Mouse (Mus musculus) lung, embryonic 16.5 days (tissue): ENCODE results near the gene Stx19. TPM values are rescaled to one million over a fixed set of nuclear protein-coding genes. Genes with fewer than 3 reads are reported as not detected.

ENCODE experiments used
- ATAC-seq: fragments of 200-750 bp; cut with Nextera tagmentation; 2 replicates; pipeline ENCODE4 v1.8.0; 2017; ENCODE audit warnings: low read depth, mild to moderate bottlenecking, moderate library complexity
- H3K27ac ChIP-seq: fragments of 300-500 bp; sonication (generic); 2 replicates; pipeline ENCODE4 v1.5.1; 2014; ENCODE audit warnings: mild to moderate bottlenecking, control low read depth, low read length
- H3K27me3 ChIP-seq: fragments of 300-500 bp; sonication (generic); 2 replicates; pipeline ENCODE4 v1.6.1; 2014; ENCODE audit warnings: low read depth, low read length, mixed read lengths; ENCODE audit not compliant: control insufficient read depth, insufficient read depth
- H3K36me3 ChIP-seq: fragments of 300-500 bp; sonication (generic); 2 replicates; pipeline ENCODE4 v1.6.1; 2014; ENCODE audit warnings: low read length; ENCODE audit not compliant: control insufficient read depth, insufficient read depth
- H3K4me1 ChIP-seq: fragments of 300-500 bp; sonication (generic); replicated peaks from 2 replicates; pipeline ENCODE4 v1.6.1; 2014; ENCODE audit warnings: low read length, mixed read lengths; ENCODE audit not compliant: control insufficient read depth, insufficient read depth
- H3K4me2 ChIP-seq: fragments of 300-500 bp; sonication (generic); 2 replicates; pipeline ENCODE4 v1.6.1; 2014; ENCODE audit warnings: low read depth, low read length, control low read depth
- H3K4me3 ChIP-seq: fragments of 300-500 bp; sonication (generic); 2 replicates; pipeline ENCODE4 v1.5.1; 2014; ENCODE audit warnings: mild to moderate bottlenecking, low read length, control low read depth
- H3K9ac ChIP-seq: fragments of 300-500 bp; sonication (generic); 2 replicates; pipeline ENCODE4 v1.6.1; 2014; ENCODE audit warnings: low read length, control low read depth
- H3K9me3 ChIP-seq: fragments of 300-500 bp; sonication (generic); 2 replicates; pipeline ENCODE4 v1.6.1; 2016; ENCODE audit warnings: low read length; ENCODE audit not compliant: control insufficient read depth
- WGBS: fragments of 180-500 bp; shearing (Covaris S2); extraction: QIAGEN DNeasy Blood & Tissue Kit; methylation state at CpG from one replicate; pipeline ENCODE4 v1.1.7; 2014; 5-methylcytosine and 5-hydroxymethylcytosine counted together
- polyA plus RNA-seq: library from polyadenylated mRNA; unstranded; fragments of >200 nt; fragmentation: Nextera tagmentation; extraction: Ambion mirVana; gene quantifications from 2 replicates; pipeline ENCODE4 v1.2.1, GENCODE M21; 2015

The Stx19 gene
- polyA plus RNA-seq, 1 experiment from 2014 or later = 4.2 TPM

- WGBS = 38% methylated on average over 3 of the region's 3 CpGs
Measured at GRCm38 (mm10) chr16:62834016-62834735, 19.7 kb downstream of the Stx19 start.

GRCm38 (mm10) chr16:62845341-62845740 lies 30.9 kb downstream of the Stx19 start:
- ATAC-seq = no peak
- Histone ChIP-seq H3K9me3 (no peaks in the 10 kb centered on the region), H3K4me2 (no peak overlapping the region), H3K4me1 (0 out of 2 replicates have a peak, but pooled peaks cover 2% of the 10 kb centered on the region), H3K27me3 (no peaks in the 10 kb centered on the region), H3K4me3 (no peak overlapping the region), H3K36me3 (no peaks in the 10 kb centered on the region), H3K27ac (no peak overlapping the region), H3K9ac (no peak overlapping the region)
- WGBS = 74% methylated on average over 6 of the region's 6 CpGs

More at GRCm38 (mm10) chr16:62834016-62834735, 19.7 kb downstream of the Stx19 start:
- Histone ChIP-seq H3K27me3 (no peaks in the 10 kb centered on the region), H3K4me1 (no peaks in the 10 kb centered on the region), H3K9me3 (no peaks in the 10 kb centered on the region), H3K4me3 (no peak overlapping the region), H3K9ac (no peak overlapping the region), H3K27ac (no peak overlapping the region), H3K36me3 (no peaks in the 10 kb centered on the region), H3K4me2 (no peak overlapping the region)
- no peak for ATAC-seq

GRCm38 (mm10) chr16:62846498-62847312 lies 32.2 kb downstream of the Stx19 start, which contains the start of gene Arl13b:
Arl13b (minus strand) TSS chr16:62847040.
- under 1% methylated on average over 52 of the region's 52 CpGs for WGBS
- H3K27ac ChIP-seq = peak within 1 kb of the TSS; percentile 54
- 0 out of 2 replicates have a peak, but pooled peaks cover 2% of the 10 kb centered on the region for H3K4me1 ChIP-seq

GRCm38 (mm10) chr16:62852464-62853252 lies 38.2 kb downstream of the Stx19 start:
- no peak overlapping the region for H3K9ac ChIP-seq
- no peaks in the 10 kb centered on the region for H3K9me3 ChIP-seq
- H3K27ac ChIP-seq = no peak overlapping the region
- H3K4me1 ChIP-seq = peaks cover 5% of the 10 kb centered on the region; the same call in 1 of the 2 replicates
- H3K27me3 ChIP-seq = no peaks in the 10 kb centered on the region
- 75% methylated on average over 3 of the region's 3 CpGs for WGBS
- H3K36me3 ChIP-seq = no peaks in the 10 kb centered on the region
- no peak overlapping the region for H3K4me3 ChIP-seq
- ATAC-seq = no peak
- H3K4me2 ChIP-seq = no peak overlapping the region

More at GRCm38 (mm10) chr16:62846498-62847312, 32.2 kb downstream of the Stx19 start, which contains the start of gene Arl13b:
- Histone ChIP-seq H3K27me3 (no peaks in the 10 kb centered on the region), H3K4me2 (peak within 1 kb of the TSS; percentile 74), H3K9me3 (no peaks in the 10 kb centered on the region), H3K36me3 (no peaks in the 10 kb centered on the region), H3K4me3 (peak within 1 kb of the TSS; percentile 73), H3K9ac (peak within 1 kb of the TSS; percentile 77)
- peak; percentile 100 for ATAC-seq

GRCm38 (mm10) chr16:62853611-62854126 lies 39.2 kb downstream of the Stx19 start:
- H3K4me1 ChIP-seq = peaks cover 5% of the 10 kb centered on the region; the same call in 1 of the 2 replicates
- no peaks in the 10 kb centered on the region for H3K36me3 ChIP-seq
- WGBS = 10% methylated on average over 3 of the region's 3 CpGs
- peak; percentile 41 for ATAC-seq
- H3K9ac ChIP-seq = peak overlapping the region; percentile 85
- H3K4me3 ChIP-seq = peak overlapping the region; percentile 63
- peak overlapping the region; percentile 69 for H3K4me2 ChIP-seq
- H3K27me3 ChIP-seq = no peaks in the 10 kb centered on the region
- peak overlapping the region; percentile 88 for H3K27ac ChIP-seq
- no peaks in the 10 kb centered on the region for H3K9me3 ChIP-seq

- peak; percentile 98 for ATAC-seq
- WGBS = 2% methylated on average over 27 of the region's 42 CpGs
- H3K4me3 ChIP-seq = peak within 1 kb of the TSS; percentile 63
- H3K4me2 ChIP-seq = peak within 1 kb of the TSS; percentile 69
- H3K36me3 ChIP-seq = no peaks in the 10 kb centered on the region
- peaks cover 5% of the 10 kb centered on the region; the same call in 1 of the 2 replicates for H3K4me1 ChIP-seq
- H3K9ac ChIP-seq = peak within 1 kb of the TSS; percentile 85
- H3K27ac ChIP-seq = peak within 1 kb of the TSS; percentile 88
- no peaks in the 10 kb centered on the region for H3K27me3 ChIP-seq
- H3K9me3 ChIP-seq = no peaks in the 10 kb centered on the region
Measured at GRCm38 (mm10) chr16:62854191-62855068, 40.0 kb downstream of the Stx19 start, which contains the start of gene Pros1. Pros1 (plus strand) TSS chr16:62854307.

GRCm38 (mm10) chr16:62855385-62855784 lies 40.9 kb downstream of the Stx19 start:
- Histone ChIP-seq H3K27ac (no peak overlapping the region), H3K9ac (no peak overlapping the region), H3K27me3 (no peaks in the 10 kb centered on the region), H3K4me2 (peak overlapping the region; percentile 46), H3K4me3 (peak overlapping the region; percentile 16), H3K4me1 (peaks cover 5% of the 10 kb centered on the region; the same call in 1 of the 2 replicates), H3K9me3 (no peaks in the 10 kb centered on the region), H3K36me3 (no peaks in the 10 kb centered on the region)
- 46% methylated on average over 6 of the region's 6 CpGs for WGBS
- no peak for ATAC-seq

GRCm38 (mm10) chr16:62856273-62856672 lies 41.8 kb downstream of the Stx19 start:
- Histone ChIP-seq H3K9me3 (no peaks in the 10 kb centered on the region), H3K27ac (no peak overlapping the region), H3K4me2 (no peak overlapping the region), H3K9ac (no peak overlapping the region), H3K36me3 (no peaks in the 10 kb centered on the region), H3K27me3 (no peaks in the 10 kb centered on the region), H3K4me3 (no peak overlapping the region), H3K4me1 (peaks cover 5% of the 10 kb centered on the region; the same call in 1 of the 2 replicates)
- WGBS = 89% methylated on average over 2 of the region's 2 CpGs
- ATAC-seq = no peak
